Mouse (Mus musculus) liver, postnatal 0 days (tissue): ENCODE results near the gene Ppp6r2.

Experiments used
- CTCF ChIP-seq: sonication (generic); IDR thresholded peaks from 2 replicates; pipeline ENCODE4 v1.5.1; 2016; ENCODE audit warnings: antibody characterized with exemption, low read depth
- EP300 ChIP-seq: IDR thresholded peaks from 2 replicates; pipeline ENCODE4 v1.6.1; 2016; ENCODE audit warnings: antibody characterized with exemption, low read depth, mild to moderate bottlenecking

DNA sequence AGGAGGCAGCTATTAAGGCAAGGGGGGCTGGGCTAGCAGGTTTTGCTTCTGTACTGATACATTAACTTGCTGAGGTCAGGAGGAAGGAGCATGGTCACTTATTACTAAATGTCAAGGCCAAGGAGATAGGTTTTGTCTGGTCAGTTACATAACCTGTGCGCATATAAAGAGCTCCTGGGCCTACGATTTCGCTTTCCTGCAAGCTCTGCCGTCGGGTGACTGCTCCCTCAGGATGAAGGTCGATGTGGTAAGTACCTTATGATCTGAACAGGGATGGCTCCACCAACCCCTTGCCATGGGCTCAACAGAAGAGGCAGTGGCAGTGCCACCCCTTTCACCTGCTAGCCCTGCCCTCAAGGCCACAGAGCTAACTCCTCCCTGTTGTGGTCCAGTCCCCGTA is 122.9 kb downstream of the Ppp6r2 start, which contains the start of gene Miox:
- TF ChIP-seq CTCF (no peak), EP300 (no peak)
